Mouse (Mus musculus) adrenal gland, postnatal 0 days (tissue): Measurements from ENCODE around the gene Ikbip. TPM values are rescaled to one million over a fixed set of nuclear protein-coding genes. Genes with fewer than 3 reads are reported as not detected.

Experiments
- polyA plus RNA-seq: library from polyadenylated mRNA; unstranded; fragments of >200 nt; fragmentation: Nextera tagmentation; extraction: Ambion mirVana; gene quantifications from 2 replicates; pipeline ENCODE4 v1.2.1, GENCODE M21; 2015

The Ikbip gene
- polyA plus RNA-seq: 66.3 and 66.9 TPM in 2 replicates

DNA sequence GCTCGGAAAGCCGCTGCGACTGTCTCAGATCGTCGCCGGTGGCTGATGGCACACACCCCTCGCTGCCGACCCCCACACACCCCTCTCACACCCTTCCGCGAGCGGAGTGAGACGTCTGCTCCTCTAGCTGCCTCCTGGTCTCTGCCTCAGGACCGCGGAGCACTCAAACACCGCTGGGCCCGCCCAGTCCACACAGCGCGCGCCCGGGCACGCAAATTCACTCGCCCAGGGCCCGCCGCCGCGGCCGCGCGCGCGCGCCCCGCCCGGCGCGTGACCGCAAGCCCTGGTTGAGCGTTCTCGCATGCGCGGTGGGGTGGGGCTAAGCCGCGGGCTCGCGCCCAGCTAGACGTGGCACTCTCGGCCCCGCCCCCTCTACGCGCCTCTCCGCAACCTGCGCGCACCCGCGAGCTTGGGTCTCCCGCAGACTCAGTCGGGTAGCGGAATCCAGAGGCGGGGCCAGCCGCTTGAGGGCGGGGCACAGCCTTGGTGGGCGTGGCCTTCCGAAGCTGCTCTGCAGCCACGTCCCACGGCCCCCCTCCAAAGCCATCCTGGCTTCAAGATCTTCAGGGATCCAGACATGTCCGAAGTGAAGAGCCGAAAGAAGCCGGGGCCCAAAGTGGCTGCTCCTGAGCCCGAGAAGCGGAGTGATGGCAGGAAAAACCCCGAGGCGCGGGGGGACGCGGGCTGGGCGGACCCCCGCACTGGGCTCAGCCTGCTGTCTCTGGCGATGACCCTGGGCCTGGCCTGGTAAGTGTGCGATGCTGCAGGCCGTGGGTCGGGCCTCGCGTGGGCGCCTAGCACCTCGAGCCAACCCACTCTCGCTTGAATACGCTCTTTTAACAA lies at the start of gene Ikbip, which contains the start of gene Apaf1:
TSS of gene Ikbip (plus strand) at position 391 of the 843 bp plus-strand sequence.
TSS of gene Apaf1 (minus strand) at position 221 of the 843 bp plus-strand sequence.

DNA sequence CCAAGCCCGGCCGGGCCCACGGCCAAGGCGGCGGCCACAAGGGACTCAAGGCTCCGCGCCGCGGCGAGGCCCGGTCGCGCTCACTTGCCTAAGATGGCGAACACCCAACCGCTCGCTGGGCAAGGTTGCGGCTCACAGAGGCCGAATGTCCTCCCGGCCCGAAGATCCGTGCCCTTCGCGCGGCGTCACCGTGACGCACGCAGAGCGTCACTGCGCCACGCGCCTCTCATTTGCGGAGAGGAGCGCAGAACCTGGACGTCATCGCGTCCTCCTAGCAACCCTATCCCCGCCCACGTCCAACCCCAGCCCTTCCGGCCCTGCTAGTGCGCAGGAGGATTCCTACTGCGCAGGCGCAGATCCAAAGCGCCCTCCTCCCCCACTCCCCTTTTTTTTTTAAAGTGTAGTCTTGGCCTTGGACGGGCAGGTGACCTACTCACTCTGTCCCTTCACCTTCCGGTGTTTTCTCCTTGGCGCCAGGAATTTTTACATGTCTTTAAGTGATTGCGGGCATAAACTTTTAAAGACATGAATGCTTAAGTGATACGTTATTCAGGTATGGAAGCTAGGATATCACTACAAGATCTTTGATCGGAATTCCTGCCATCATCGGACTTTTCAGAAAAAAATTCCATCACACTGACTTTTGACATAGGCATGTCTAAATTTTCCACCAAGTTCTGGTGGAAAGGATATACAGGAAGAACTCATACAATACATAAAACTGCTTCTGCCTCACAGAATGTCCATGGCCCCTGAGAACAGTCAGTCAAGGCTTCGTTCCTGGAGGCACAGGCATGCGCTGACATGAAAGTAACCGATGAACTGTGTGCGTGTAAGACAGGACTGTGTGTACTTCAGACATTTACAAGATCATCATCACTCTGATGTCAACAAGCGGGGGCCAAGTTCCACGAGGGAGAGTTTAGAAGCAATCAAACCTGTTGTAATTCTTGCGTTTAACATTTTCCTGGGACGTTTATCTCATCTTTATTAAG lies 41.4 kb downstream of the Ikbip start, which contains the start of gene Slc25a3:
TSS of gene Slc25a3 (minus strand) at position 232 of the 995 bp plus-strand sequence.

Other genes starting within 250 kb of the Ikbip start
- gene Apaf1, start 170 bp upstream of the Ikbip start, polyA plus RNA-seq: 9.3 and 10.7 TPM in 2 replicates
- gene Slc25a3, start 41.1 kb downstream of the Ikbip start, polyA plus RNA-seq: 388 and 786 TPM in 2 replicates
- gene Tmpo, start 98.4 kb downstream of the Ikbip start, polyA plus RNA-seq: 100 and 113 TPM in 2 replicates